Mouse (Mus musculus) ES-E14 (cell line): ENCODE measurements at regions not wholly inside any gene's neighbourhood (a gene's known extent, or its start where the extent isn't known, plus 50 kb on each side); places are given as distances from the start of the nearest gene placed in this dataset.

Experiments
- DNase-seq: peaks from one replicate; pipeline ENCODE4 v3.0.0-alpha.2; 2013; ENCODE audit warnings: low read depth, low spot score
- H3K27ac ChIP-seq: 2 replicates; pipeline ENCODE4 v1.5.1; 2012; ENCODE audit warnings: low read depth, mild to moderate bottlenecking, low read length, moderate library complexity, mixed read lengths; ENCODE audit not compliant: poor library complexity, insufficient read depth, severe bottlenecking
- H3K36me3 ChIP-seq: 2 replicates; pipeline ENCODE4 v1.6.1; 2012; ENCODE audit warnings: mild to moderate bottlenecking, low read length, moderate library complexity, mixed read lengths; ENCODE audit not compliant: control insufficient read depth, poor library complexity, insufficient read depth, severe bottlenecking
- H3K4me1 ChIP-seq, 2 experiments: fragments of 150-350 bp in 1 of 2; sonication (generic) in 1 of 2; 2 replicates each; pipeline ENCODE4 v1.6.1; 2012; ENCODE audit warnings: low read length in 2 of 2, mild to moderate bottlenecking in 1 of 2, mixed read lengths in 1 of 2; ENCODE audit not compliant: control insufficient read depth in 2 of 2, insufficient read depth in 2 of 2, poor library complexity in 1 of 2
- H3K4me3 ChIP-seq, 2 experiments: fragments of 150-350 bp in 1 of 2; sonication (generic) in 1 of 2; 2 replicates each; pipeline ENCODE4 v1.5.1; 2012; ENCODE audit warnings: low read length in 2 of 2, low read depth in 1 of 2, mild to moderate bottlenecking in 1 of 2, mixed read lengths in 1 of 2; ENCODE audit not compliant: insufficient read depth in 1 of 2, poor library complexity in 1 of 2, severe bottlenecking in 1 of 2
- H3K9ac ChIP-seq: 2 replicates; pipeline ENCODE4 v1.6.1; 2012; ENCODE audit warnings: low read depth, mild to moderate bottlenecking, low read length, mixed read lengths; ENCODE audit not compliant: poor library complexity, insufficient read depth, severe bottlenecking
- H3K9me3 ChIP-seq: fragments of 150-350 bp; sonication (generic); 2 replicates; pipeline ENCODE4 v1.6.1; 2012; ENCODE audit warnings: low read depth, mild to moderate bottlenecking, low read length; ENCODE audit not compliant: control insufficient read depth, insufficient read depth
- CHD2 ChIP-seq: IDR thresholded peaks from 2 replicates; pipeline ENCODE4 v1.6.1; 2014; ENCODE audit warnings: mild to moderate bottlenecking, low read depth, low read length, inconsistent platforms
- HCFC1 ChIP-seq: IDR thresholded peaks from 2 replicates; pipeline ENCODE4 v1.6.1; 2012; ENCODE audit warnings: low read length, inconsistent platforms, borderline replicate concordance; ENCODE audit not compliant: insufficient read depth
- MAFK ChIP-seq: IDR thresholded peaks from 2 replicates; pipeline ENCODE4 v1.6.1; 2014; ENCODE audit warnings: mild to moderate bottlenecking, low read depth, low read length, inconsistent platforms; ENCODE audit not compliant: insufficient read depth
- ZC3H11A ChIP-seq: IDR thresholded peaks from 2 replicates; pipeline ENCODE4 v1.6.1; 2012; ENCODE audit warnings: low read depth, mild to moderate bottlenecking, inconsistent platforms, low read length, borderline replicate concordance
- ZNF384 ChIP-seq: IDR thresholded peaks from 2 replicates; pipeline ENCODE4 v1.6.1; 2012; ENCODE audit warnings: low read depth, low read length, inconsistent platforms
- in situ Hi-C, 2 experiments: fragments of 600-800 bp; cut with MboI; formaldehyde crosslinking; loops; one replicate each; pipeline ENCODE4 v1.15.1; 2025; ENCODE audit warnings: low sequenced_read_pairs in 2 of 2, inconsistent platforms in 1 of 2; ENCODE audit not compliant: unreplicated experiment in 2 of 2

DNA sequence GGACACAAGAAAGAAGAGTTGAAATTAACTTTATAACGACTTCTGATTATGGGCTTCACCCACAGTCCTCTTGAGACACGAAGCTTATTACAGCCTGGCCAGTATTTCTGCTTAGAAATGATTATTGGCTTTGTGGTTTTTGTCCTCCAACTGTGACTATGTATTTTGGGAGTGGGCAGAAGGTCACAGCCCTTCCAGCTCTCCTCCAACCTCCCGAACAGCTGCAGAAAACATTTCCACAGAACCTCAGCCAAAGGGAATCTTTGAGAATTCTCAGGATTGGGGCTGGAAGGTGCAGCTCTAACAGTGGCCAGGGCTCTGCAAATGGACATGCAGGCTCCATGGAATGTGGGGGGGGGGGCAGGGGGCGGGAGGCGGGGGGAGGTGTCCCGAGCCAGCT lies 94.3 kb upstream of the Tmem260 start:
- Histone ChIP-seq H3K4me3 (no peak overlapping the region), H3K9me3 (no peaks in the 10 kb centered on the region), H3K36me3 (no peaks in the 10 kb centered on the region), H3K9ac (no peak overlapping the region), H3K4me1 (0 out of 4 replicates have a peak, but pooled peaks cover 0 to 3% of the 10 kb centered on the region in 2 experiments), H3K27ac (no peak overlapping the region)
- no peak for DNase-seq
- TF ChIP-seq MAFK (no peak), ZC3H11A (no peak), HCFC1 (no peak), ZNF384 (no peak), CHD2 (no peak)
- in situ Hi-C loops = loop anchor here in 1 of 2 experiments (25.0 kb wide), 1 partner anchor 589 kb away; no protein-coding TSS in a partner anchor

DNA sequence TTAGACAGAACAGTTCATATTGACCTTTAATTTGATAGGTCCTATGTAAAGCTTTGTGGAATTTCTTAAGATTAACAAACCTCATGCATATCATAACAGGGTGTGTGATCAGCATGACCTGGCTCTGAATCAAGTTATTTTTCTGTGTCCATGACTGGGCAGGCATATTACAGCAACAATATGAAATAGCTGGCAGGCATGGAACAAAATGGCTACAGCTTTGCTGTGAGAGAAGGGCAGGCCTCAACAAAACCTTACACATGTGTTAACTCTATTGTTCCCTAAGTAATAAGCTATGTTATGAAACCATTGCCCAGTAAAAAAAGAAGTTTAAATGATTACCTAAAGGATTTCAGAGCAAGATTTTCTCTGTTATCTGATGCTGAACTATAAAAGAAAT lies 93.1 kb upstream of the Tmem260 start:
- H3K9ac ChIP-seq = no peak overlapping the region
- no peak for DNase-seq
- TF ChIP-seq HCFC1 (no peak), MAFK (no peak), CHD2 (no peak), ZNF384 (no peak), ZC3H11A (no peak)

DNA sequence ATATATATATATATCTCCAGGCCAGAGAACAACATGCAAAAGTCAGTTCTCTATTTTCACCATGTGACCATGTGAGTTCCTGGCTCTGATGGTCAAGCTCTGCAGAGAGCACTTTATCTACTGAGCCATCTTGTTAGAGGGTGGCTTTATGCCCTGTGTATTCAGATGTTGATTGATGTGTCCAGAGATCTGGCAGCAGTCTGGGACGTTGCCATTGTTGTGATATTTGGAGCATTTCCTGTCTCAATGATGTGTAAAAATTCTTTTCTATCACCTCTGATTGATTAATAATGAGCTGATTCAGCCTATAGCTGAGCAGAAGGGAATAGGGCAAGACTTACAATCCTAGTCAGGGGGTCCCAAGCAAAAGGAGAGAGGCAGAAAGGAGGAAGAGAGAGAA lies 91.7 kb upstream of the Tmem260 start:
- Histone ChIP-seq H3K4me3 (no peak overlapping the region), H3K36me3 (no peaks in the 10 kb centered on the region), H3K9ac (no peak overlapping the region), H3K4me1 (0 out of 4 replicates have a peak, but pooled peaks cover 0 to 3% of the 10 kb centered on the region in 2 experiments), H3K9me3 (no peaks in the 10 kb centered on the region), H3K27ac (no peak overlapping the region)
- TF ChIP-seq HCFC1 (no peak), ZC3H11A (no peak), ZNF384 (no peak), MAFK (no peak), CHD2 (no peak)
- in situ Hi-C loops = loop anchor here in 1 of 2 experiments (25.0 kb wide), 1 partner anchor 592 kb away; no protein-coding TSS in a partner anchor
- no peak for DNase-seq

More for the DNA sequence above, 93.1 kb upstream of the Tmem260 start:
- no peak overlapping the region for H3K27ac ChIP-seq
- H3K9me3 ChIP-seq = no peaks in the 10 kb centered on the region
- no peaks in the 10 kb centered on the region for H3K36me3 ChIP-seq
- in situ Hi-C loops = loop anchor here in 1 of 2 experiments (25.0 kb wide), 1 partner anchor 591 kb away; no protein-coding TSS in a partner anchor
- no peak overlapping the region for H3K4me3 ChIP-seq
- 0 out of 4 replicates have a peak, but pooled peaks cover 0 to 3% of the 10 kb centered on the region in 2 experiments for H3K4me1 ChIP-seq

DNA sequence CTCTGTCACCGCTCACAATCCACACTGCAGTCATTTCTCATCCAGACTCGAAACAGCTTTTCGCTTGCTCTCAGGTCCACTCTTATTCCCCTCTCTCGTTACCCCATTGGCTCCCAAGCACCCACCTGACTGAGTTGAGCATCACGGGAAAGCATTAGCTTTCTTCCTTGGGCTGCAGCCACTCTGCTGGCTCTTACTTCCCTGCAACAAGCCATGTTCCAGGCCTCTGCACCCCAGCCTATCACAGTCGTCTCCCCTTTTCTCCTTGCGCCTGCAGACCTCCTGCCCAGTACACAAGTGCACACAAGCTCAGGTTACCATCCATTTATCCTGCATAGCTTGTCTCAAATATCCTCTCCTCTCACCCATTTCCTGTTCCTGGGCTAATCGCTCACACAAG lies 88.5 kb upstream of the Tmem260 start:
- Histone ChIP-seq H3K9ac (no peak overlapping the region), H3K27ac (no peak overlapping the region), H3K9me3 (no peaks in the 10 kb centered on the region), H3K4me3 (no peak overlapping the region), H3K4me1 (0 out of 4 replicates have a peak, but pooled peaks cover 0 to 3% of the 10 kb centered on the region in 2 experiments), H3K36me3 (no peaks in the 10 kb centered on the region)
- TF ChIP-seq HCFC1 = no peak
- TF ChIP-seq MAFK = no peak
- no peak for TF ChIP-seq CHD2
- TF ChIP-seq ZNF384 = no peak
- no peak for TF ChIP-seq ZC3H11A
- DNase-seq = no peak
- in situ Hi-C loops = loop anchor here in 1 of 2 experiments (25.0 kb wide), 1 partner anchor 595 kb away; no protein-coding TSS in a partner anchor
